Mouse (Mus musculus) lung, postnatal 0 days (tissue): Measurements from ENCODE around the gene Mtss1l.

Experiments used
- CTCF ChIP-seq: IDR thresholded peaks from 2 replicates; pipeline ENCODE4 v1.5.1; 2016; ENCODE audit warnings: antibody characterized with exemption, mild to moderate bottlenecking
- EP300 ChIP-seq: IDR thresholded peaks from 2 replicates; pipeline ENCODE4 v1.6.1; 2016; ENCODE audit warnings: antibody characterized with exemption, mild to moderate bottlenecking, control low read depth

- TF ChIP-seq CTCF (no peak; the same call in 1 of the 2 replicates), EP300 (no peak)
These were observed 10.7 kb upstream of the Mtss1l start for GRCm38 (mm10) chr8:110710593-110710992.
